Mouse (Mus musculus) testis, postnatal 10 days (tissue): ENCODE measurements around the gene Vwa3a.
"Not testable (repeated sequence)": the region's sequence is repeated elsewhere in the genome, so short reads cannot be mapped to it uniquely, and the experiment has no call there.

Experiments used
- DNase-seq: peaks from one replicate; pipeline ENCODE4 v3.0.0; 2021; ENCODE audit warnings: low spot score

Gene Vwa3a

DNA sequence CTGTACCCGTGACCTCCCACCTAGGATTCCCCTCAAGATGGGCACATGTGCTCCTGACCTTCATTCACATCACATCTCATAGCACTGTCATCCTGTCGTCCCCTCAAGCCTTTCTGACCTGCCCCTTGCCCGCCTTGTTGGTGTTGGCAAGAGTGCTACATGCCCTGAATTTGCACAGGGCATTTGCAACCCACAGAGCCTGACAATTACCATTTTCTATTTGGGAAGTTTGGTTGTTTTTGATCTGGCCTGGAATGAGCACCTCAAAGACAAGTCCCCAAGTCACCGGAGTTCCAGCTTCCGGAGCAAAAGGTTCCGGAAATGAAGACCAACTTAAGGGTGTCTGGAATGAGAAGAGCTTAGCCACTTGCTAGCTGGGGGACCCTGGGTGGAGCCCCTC is at the start of gene Vwa3a:
TSS of gene Vwa3a (plus strand) at position 301 of the 400 bp plus-strand sequence.
- no peak for DNase-seq

DNA sequence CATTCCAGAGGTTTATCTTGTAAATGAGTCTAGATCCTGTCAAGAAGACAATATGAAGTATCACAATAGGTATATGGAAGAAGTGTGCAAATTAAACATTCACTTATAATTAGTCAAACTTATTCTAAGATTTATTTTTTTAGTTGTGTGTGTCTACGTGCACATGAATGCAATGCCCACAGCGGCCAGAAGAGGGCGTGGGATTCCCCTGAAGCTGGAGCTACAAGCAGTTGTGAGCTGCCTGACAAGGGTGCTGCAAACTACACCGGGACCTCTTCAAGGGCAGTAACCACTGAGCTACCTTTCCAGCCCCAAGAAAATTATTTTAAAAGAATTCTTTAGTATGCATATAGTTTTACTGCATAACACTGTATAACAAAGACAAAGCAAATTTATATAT is 48.5 kb upstream of the Vwa3a start:
- DNase-seq, result peak; percentile 58

DNA sequence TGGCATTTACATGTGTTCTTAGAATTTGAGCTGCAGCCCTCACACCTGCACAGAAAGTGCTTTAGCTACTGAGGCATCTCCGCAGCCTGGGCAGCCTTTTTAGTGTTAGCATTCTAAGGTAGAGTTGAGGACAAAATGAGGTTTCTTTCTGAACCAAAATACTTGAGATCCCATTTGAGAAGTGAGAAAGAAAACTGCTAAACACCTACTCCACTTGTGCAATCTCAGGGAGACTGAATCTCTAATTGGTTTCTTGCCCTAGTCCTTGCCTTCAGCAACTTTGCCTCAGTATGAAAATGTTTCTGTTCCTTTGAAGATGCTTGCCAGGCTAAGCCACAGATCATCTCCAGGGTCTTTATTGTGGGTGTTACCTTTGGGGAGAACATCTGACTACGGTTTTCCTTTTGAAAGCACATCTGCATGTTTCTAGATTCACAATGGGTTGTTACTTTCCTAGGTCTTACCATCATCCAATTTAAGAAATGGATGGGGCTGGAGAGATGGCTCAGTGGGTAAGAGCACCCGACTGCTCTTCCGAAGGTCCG is 45.2 kb upstream of the Vwa3a start:
- DNase-seq, result no peak

DNA sequence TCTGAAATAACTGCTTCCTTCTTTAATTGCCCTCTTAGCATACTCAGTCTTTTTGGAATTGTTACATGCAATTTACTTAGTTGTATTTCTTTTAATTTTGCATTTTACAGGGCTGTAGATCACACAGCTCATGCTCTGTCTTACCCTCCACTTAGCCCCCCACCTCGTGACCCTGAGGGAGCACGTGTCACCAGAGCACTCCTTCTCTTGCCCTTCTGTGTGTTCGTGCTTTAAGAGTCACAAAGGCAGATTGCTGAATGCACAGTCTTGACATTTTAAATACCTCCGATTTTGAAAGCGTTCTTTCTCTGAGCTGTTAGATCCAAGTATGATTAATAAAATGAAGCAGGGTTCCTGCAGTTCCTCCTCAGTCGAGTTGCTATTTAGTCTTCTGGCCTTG is 43.9 kb upstream of the Vwa3a start:
- no peak for DNase-seq

DNA sequence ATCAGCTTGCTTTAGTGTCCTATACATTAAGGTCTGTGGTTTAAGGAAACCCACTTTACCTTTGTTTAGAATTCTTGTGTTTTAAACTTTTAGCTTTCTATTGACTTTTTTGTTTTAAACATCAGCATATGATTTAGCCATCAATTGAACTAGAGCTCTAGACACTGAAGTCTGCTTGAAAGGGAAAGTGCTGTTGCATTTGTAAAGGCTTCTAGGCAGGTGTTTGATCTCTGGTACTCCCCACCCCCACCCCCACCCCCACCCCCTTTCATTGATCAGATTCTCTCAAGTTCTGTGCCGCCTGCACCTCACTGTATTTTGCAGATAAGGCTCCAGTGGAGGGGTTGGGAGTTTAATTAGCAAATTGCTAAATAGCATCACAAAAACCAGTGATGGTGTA is 43.5 kb upstream of the Vwa3a start:
- no peak for DNase-seq

DNA sequence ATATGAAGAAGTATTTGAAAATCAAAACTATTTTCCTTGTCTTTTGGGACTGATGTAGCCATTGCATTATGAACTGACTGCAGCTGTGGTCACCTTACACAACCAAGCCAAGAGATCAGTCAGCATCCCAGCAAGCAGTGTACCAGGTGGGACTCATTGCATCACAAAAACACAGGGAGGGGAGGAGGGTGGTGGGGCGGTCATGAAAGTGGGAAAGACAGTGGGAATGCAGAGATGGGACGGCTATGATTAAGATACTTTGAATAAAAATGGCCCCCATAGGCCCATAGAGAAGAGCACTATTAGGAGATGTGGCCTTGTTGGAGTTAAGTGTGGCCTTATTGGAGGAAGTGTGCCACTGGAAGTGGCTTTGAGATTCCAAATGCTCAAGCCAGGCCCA is 42.8 kb upstream of the Vwa3a start:
- DNase-seq, result no peak

DNA sequence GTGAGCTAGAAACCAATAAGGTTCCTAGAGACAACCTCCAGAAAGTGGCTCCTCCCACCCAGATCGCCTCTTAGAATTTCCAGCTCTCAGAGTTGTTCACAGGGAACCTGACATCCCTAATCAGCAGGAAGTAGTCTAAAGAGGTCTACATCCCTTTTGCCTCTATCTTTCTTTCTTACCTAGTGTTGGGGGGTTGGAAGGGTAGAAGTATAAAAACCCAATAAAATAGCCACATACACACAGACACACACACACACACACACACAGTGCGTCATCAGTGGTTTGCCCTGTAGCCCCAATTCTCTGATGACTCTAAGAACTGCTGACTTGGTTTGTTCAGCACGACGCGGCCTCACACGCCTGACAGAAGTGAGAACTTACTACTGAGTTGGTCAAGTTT is 39.5 kb upstream of the Vwa3a start:
- DNase-seq, result no peak

DNA sequence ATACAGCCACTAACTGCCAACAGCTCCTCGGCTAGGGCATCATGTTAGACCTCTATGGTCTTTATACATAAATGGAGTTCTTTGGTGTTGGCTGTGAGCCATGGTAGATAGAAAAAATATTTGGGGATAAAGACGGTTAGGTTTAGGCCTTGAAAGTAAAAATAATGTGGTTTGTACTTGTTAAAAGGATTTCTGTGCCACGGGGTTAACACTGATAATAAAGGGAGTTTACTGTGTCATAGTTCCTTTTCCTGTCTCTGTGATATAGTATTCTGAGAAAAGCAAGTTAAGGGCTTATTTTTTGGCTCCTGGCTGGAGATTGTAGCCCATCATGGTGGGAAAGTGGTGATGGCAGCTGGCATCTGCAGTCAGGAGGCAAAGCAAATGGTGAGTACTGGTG is 35.2 kb upstream of the Vwa3a start:
- DNase-seq, result no peak

DNA sequence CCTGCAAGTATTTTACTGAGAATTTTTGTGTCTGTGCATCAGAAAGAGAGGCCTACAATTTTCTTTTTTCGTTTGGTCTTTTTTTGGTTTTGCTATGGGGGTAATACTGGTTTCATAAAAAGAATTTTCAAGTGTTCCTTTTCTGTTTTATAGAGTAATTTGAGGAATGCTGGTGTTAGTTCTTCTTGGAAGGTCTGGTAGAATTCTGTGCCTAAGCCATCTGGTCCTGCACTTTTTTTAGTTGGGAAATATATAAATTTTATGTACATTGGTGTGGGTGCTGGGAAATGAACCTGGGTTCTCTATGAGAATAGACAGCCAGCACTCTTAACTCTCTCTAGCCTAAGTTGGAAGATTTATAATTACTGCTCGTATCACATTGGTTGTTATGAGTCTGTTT is 27.0 kb upstream of the Vwa3a start:
- DNase-seq, result no peak

DNA sequence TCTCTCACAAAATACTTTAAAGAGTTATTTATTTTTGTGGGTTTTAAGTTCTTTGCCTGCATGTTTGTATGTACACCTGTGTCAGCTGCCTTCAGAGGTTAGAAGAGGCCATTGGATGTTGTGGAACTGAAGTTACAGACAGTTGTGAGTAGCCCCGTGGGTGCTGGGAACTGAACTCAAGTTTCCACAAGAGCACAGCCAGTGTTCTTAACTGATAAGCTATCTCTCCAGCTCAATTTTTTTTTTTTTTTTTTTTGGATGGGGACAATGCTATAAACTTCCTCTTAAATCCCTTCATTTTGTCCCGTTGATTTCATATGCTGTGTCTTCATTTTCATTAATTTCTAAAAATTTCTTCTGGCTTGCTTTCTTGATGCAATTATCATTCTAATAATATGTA is 25.9 kb upstream of the Vwa3a start:
- DNase-seq, result no peak

DNA sequence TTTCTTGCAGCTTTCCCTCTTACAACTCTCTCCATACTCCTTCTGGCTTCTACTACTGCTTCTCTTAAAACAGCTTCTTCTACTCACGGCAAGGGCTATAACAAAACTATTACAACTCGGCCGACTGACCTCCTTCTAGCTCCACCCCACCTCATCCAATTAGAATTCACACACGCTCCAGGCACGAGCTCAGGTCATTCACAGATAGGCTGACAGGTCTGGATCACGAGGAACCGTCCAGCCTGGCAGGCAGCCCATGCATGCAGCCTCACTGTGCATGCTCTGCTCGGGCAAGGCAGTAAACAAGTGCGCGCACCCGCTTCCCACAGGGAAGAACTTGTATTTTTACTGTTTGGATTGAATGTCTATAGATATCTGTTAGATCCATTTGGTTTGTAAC is 25.2 kb upstream of the Vwa3a start:
- DNase-seq, result not testable (repeated sequence)

DNA sequence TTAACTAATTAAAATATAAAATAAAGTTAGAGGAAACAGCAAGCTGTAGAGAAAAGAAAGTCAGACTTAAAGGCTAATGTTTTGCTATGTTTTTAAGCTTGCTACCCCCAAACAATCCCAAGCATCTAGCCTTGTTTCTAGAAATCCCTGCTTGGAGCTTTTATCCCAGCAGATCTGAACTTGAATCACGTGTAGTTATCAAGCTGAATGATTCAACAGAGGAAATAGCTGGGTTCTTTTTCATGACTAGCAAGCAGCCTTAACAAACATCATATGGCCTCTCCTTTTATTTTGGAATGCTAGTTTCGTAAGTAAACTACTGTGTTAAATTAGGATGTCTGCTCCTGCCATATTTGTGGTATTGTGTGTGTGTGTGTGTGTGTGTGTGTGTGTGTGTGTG is 21.9 kb upstream of the Vwa3a start:
- DNase-seq, result no peak

DNA sequence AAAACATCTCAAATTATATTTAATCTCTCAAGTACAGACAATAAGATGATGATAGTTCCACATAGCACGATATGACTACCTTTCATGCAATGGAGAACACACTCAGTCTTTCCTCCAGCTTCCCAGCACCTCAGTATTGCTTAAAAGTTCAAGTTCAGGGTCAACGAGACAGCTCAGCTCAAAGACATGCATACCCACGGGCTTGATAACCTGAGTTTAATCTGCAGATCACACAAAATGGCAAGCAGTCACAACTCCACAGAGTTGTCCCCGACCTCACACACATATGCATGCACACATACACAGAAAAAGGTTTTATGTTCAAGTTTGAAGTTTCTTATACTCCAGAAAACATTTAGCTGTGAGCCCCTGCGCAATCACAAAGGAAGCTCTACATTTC is 18.1 kb upstream of the Vwa3a start:
- DNase-seq, result no peak

DNA sequence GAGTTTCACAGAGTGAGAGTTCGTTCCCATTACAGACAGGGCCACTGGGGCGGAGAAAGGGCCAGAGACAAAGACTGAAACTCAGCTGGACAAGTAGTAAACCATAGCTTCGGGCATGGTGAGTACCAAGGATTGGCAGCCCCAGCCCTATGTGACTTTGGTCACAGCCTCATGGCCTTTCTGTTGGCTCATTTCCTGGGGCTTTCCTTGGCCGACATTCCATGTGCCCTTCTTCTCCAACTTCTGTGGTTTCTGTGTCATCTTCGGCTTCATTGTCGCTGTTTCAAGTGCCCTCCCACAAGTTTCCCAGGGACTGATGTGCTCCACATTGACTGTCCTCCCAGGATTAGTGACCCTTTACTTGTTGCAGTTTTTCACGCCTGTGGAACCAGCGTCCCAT is 17.7 kb upstream of the Vwa3a start:
- no peak for DNase-seq

DNA sequence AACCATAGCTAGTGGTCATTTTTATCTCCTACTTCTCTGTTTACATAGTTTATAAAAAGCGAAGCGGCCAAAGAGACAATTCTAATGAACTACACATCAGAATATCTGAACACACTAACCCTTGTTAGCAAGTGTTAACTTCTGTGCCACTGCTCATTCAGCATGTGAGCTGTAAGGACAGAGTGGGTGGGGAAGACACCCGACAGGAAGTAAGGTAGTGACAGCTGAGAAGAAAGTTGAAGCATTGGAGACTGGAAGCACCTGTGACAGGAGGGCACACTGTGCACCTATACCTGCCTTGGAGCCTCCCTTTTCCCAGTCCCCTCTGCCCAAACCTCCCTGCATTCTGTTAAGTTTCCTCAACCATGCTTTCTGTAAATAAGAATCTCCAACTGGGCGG is 17.1 kb upstream of the Vwa3a start:
- no peak for DNase-seq

DNA sequence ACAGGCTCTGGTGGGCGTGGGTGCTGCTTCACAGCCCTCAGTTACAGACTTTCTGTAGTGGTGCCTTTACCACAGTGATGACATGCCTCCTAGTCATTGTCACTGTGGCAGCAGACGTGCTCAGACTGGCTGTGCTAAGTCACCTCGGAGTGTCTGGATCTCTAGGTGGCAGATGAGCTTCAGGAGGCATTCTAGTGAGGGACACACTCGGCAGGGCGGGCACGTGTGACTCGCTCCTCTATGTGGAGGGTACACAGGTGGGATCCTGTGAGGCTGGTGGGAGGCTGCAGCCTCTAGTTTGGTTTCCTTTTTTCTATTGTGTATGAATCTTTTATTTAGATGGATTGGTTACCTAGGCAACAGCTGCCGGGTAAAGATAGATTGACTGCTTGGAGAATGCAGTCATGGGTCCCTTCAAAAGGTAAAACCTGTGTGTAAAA is 16.3 kb upstream of the Vwa3a start:
- DNase-seq, result no peak

DNA sequence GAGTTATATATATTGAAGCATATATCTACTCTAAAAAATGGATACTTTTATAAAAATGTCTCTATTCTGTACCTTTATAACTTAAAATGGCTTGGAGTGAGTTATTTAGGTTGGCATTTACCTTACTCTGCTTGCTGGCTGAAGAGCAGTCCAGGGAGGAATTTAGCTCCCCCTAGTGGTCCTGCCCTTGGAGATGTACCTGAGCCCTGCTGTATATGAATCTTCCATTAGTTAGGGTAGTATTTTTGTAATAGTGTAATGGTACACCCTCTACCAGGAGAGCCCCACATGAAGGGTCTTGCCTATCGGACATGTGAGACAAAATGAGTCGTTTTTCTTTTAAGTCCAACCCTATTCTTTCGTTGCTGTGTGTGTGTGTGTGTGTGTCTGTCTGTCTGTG is 11.5 kb upstream of the Vwa3a start:
- no peak for DNase-seq

DNA sequence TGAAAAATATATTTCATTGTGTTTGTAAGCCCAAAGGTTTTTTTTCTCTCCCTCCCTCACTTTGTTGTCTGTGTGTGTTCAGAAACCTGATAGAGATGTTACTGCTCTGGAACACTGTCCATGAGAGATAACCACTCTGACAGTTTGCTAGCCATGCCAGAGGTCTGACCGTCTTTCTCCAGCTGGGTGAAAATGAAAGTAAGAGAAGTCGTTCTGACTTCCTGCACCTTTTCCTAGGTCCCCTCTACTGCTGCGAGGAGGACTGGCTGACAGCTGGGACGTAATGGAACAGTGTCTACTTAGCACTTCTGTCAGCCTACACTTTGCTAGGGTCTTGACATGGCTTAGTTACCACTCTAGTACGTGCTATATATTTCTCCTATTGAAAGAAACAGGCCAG is 9.5 kb upstream of the Vwa3a start:
- no peak for DNase-seq

DNA sequence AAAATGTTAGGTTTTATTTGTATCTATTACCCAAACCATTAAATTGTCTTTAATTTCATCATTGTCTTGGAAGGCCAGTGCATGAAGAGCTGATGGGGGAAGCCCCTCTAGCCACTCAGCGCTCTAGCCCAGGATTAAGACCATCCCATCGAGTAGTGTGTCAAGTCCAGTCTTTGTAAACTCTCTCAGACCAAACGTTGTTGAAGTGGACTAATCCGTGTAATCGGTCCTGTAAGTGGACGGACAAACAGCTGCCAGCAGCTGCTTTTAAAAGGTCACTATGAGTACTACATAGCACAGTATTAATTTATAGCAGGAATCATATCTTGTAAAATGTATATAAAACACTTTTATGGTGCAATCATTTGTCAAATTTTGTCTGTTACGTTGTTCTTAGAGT is 6.2 kb upstream of the Vwa3a start:
- DNase-seq, result peak; percentile 18

DNA sequence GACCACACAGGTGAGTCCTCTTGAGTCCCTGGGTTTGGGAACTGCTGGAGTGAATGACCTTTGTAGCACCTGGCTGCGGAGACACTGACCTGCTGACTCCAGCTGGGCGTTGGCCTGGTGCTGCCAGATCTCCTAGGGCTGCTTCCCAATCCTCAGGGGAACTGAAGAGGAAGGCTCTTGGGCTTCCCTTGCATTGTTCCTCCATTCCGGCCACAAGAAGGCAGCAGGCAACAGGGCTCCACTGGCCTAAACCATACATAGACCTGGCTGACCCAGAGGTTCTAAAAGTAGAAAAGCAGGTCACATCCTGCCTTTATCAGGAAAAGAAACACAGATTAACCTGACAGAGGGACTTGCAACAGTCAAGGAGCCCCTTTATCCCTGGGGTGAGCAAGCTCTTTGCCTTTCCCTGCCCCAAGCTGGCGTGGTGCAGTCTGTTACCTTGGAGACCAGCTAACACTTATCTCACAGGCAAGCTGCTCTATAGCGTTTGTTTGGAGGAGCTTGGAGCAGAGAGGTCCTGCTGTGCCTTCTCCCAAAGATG is 512 bp downstream of the Vwa3a start:
- no peak for DNase-seq

DNA sequence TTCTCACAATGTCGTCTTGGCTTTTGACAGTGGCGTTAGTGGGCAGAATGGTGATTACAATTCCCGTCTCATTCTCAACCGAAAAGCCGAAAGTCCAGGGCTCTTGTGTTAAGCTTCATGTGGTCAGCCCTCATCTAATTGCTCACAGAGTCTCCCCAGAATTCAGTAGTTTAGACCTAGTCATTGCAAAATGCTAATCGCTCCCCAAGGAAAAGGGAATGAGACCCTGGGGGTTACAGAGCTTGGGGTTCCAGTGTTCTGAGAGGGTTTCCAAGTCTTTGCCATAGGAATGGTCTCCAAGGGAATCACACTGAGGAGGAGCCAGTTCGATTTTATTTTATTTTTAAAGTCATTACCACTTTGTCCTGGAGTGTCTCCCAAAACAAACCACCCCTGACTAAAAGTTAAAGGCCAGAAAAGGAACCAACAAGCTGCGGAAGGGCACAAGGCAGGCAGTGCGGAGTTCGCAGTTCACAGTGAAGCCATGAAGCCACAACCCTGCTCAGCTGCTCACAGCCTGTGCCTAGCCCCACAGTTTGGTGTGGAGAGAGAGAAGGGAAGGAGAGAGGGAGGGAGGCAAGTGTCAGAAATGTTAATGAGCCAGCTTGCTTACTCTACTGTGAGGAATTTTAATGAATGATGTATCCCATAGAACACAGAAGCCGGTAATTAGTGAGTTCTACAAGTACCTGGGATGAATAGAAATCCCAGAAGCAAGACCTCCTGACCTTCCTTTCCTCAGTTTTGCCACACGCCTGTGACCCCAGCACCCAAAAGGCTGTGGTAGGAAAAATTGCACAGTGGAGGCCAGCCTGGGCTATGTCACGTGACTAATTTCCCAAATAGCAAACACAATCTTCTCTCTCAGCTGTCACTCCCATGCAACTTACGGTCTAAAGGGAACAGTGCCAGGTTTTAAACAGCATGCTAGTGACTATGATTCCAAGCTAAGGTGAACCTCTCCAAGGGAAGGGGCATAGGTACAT is 4.5 kb downstream of the Vwa3a start:
- DNase-seq, result no peak

DNA sequence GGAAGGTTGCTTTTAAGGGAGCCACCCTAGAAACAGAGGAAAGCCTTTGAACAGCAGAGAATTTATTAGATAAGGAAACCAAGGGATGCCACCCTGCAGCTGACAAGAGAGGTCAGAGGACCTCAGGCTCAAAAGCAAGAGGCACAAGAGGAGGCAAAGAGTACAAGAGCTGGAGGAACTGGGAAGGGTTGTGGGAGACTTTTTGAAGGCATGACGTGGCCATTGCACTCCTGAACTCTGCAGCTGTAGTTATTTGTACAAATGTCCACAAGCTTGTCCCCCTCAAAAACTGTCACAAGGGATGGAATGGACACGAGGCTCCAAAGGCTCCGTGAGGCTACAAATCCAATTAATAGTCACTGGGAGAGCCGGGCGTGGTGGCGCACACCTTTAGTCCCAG is 5.5 kb downstream of the Vwa3a start:
- no peak for DNase-seq

DNA sequence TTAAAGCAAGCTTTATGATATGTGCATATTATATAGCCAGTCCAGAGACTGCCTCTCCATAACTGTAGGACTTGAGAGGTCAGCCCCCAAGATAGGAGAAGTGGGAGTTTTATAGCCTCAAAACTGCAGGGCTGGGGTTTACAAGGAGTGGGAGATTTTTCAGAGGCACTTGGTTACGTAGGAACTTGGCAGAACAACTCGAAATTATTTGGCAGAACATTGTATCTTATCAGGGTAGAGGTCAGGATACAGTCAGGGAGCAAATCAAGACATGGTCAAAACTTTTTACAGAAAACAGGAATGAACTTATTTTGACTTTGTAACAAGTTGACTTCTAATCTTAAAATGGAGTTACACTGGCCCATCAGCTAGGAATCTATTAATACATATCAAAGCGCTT is 6.9 kb downstream of the Vwa3a start:
- no peak for DNase-seq

DNA sequence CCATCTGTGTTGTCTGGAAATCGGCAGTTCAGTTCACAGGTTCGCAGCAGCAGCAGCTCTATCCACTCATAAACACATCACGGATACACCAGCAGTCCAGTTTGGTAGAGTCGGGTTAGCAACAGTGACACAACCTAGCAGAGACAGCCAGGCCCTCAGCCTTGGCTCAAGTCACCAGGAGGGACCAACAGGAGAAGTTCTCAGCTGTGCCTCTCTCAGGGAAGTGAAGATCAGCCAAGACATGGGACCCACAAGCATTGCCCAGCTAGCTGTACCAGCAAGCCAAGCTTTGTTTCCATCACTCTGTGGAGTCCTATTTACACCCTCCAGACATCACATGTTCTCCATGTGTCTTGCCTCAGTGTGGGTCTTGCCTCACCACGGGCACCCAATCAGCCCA is 7.7 kb downstream of the Vwa3a start:
- DNase-seq, result no peak
